Mouse (Mus musculus): ENCODE results near the gene Col5a3.

GRCm38 (mm10) chr9:20727601-20728113 lies 87.2 kb downstream of the Col5a3 start:
- TF ChIP-seq POLR2A (IDR thresholded peaks at IDR 0.05; ENCODE audit: insufficient read length, low read depth) (no peak), E2F4 (IDR thresholded peaks at IDR 0.05; ENCODE audit: insufficient read depth) (no peak), MAX (IDR thresholded peaks at IDR 0.05; ENCODE audit: low read depth) (no peak), TCF3 (IDR thresholded peaks at IDR 0.05; ENCODE audit: insufficient read length, low read depth) (no peak), MYOD1 (IDR thresholded peaks at IDR 0.05; ENCODE audit: control insufficient read depth in 1 of 3, insufficient read length in 2 of 3, low read depth in 2 of 3) (no peak), REST (IDR thresholded peaks at IDR 0.05; ENCODE audit: insufficient read depth, insufficient read length) (no peak), USF1 (IDR thresholded peaks at IDR 0.05; ENCODE audit: low read depth) (no peak)

Measured in myocyte (in vitro differentiated cells).